Mouse (Mus musculus): ENCODE results near the gene Cbx4. TPM values are rescaled to one million over a fixed set of nuclear protein-coding genes. Genes with fewer than 3 reads are reported as not detected.
"Not testable (repeated sequence)": the region's sequence is repeated elsewhere in the genome, so short reads cannot be mapped to it uniquely, and the experiment has no call there.

The Cbx4 gene
- polyA plus RNA-seq, 1 experiment from 2014 or later: 10.1 TPM

DNA sequence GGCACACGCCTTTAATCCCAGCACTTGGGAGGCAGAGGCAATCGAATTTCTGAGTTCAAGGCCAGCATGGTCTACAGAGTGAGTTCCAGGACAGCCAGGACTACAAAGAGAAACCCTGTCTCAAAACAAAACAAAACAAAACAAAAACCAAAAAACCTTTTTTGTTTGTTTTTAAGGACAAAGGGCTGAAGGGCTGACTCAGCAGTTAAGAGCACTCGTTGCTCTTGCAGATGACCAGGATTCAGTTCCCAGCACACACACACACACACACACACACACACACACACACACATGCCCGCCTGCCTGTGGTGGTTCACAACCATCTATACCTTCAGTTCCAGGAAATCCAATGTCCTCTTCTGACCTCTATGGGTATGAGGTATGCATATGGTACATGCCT is 14.3 kb upstream of the Cbx4 start:
- not testable (repeated sequence) for H3K4me2 ChIP-seq (ENCODE audit: low read depth, low read length); H3K9me3 ChIP-seq (replicated peaks; ENCODE audit: control insufficient read depth, low read length); ATAC-seq (ENCODE audit: insufficient read depth, low FRiP score); H3K27me3 ChIP-seq (ENCODE audit: control insufficient read depth, insufficient read depth, low read length); H3K4me1 ChIP-seq (ENCODE audit: control insufficient read depth, insufficient read depth, low read length); H3K4me3 ChIP-seq (replicated peaks; ENCODE audit: low read length); H3K9ac ChIP-seq (ENCODE audit: low read length); H3K36me3 ChIP-seq (ENCODE audit: control insufficient read depth, insufficient read depth, low read length); H3K27ac ChIP-seq (ENCODE audit: low read length)
- WGBS: 63% methylated on average over 4 of the region's 4 CpGs

DNA sequence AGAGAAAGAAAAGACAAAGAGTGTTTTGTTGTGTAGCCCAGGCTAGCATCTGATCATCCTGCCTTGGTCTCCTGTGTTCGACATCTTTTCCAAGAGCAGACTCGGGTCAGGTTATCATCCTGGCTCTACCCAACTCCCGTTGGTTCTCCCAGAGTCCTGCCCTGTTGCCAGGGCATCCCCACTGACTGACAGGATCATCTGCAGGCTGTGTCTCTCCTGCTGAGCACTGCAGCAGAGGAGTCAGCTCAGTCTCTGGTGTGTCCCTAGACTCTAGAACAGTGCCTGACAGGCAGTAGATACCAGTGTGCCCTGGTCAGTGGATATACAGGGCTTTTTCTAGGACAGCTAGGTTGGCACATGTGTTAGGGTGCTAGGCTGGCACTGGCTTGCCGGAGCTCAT is 12.2 kb upstream of the Cbx4 start:
- no peaks in the 10 kb centered on the region for H3K4me1 ChIP-seq (ENCODE audit: control insufficient read depth, insufficient read depth, low read length)
- no peaks in the 10 kb centered on the region for H3K27me3 ChIP-seq (ENCODE audit: control insufficient read depth, insufficient read depth, low read length)
- no peak overlapping the region for H3K27ac ChIP-seq (ENCODE audit: low read length)
- no peak overlapping the region for H3K4me2 ChIP-seq (ENCODE audit: low read depth, low read length)
- no peaks in the 10 kb centered on the region for H3K36me3 ChIP-seq (ENCODE audit: control insufficient read depth, insufficient read depth, low read length)
- H3K9me3 ChIP-seq (replicated peaks; ENCODE audit: control insufficient read depth, low read length): no peaks in the 10 kb centered on the region
- no peak for ATAC-seq (ENCODE audit: insufficient read depth, low FRiP score)
- no peak overlapping the region for H3K9ac ChIP-seq (ENCODE audit: low read length)
- 67% methylated on average over 4 of the region's 4 CpGs for WGBS
- no peak overlapping the region for H3K4me3 ChIP-seq (replicated peaks; ENCODE audit: low read length)

DNA sequence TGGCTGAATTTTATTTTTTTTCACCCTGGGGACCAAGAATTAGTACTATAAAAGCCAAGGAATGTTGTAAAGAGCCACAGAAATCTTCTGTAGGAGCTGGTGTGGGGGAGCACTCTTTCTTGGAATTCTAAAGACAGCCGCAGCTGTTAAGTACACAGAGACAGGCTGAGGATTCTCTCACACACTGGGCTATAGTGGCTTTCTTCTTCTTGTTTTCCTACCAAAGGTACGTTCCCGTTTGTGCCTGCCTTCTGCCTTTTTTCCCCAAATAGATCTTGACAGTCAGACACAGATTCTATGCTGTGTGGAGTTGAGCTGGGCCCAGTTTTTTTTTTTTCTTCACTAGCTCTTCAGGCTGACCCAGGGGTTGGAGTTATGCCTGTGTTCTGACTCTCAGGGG is 9.4 kb upstream of the Cbx4 start:
- H3K27ac ChIP-seq (ENCODE audit: low read length): no peak overlapping the region
- no peak overlapping the region for H3K4me3 ChIP-seq (replicated peaks; ENCODE audit: low read length)
- 40% methylated on average over 3 of the region's 3 CpGs for WGBS
- no peaks in the 10 kb centered on the region for H3K9me3 ChIP-seq (replicated peaks; ENCODE audit: control insufficient read depth, low read length)
- no peak overlapping the region for H3K4me2 ChIP-seq (ENCODE audit: low read depth, low read length)
- H3K36me3 ChIP-seq (ENCODE audit: control insufficient read depth, insufficient read depth, low read length): no peaks in the 10 kb centered on the region
- H3K4me1 ChIP-seq (ENCODE audit: control insufficient read depth, insufficient read depth, low read length): peaks cover 5% of the 10 kb centered on the region; the same call in 1 of the 2 replicates
- no peaks in the 10 kb centered on the region for H3K27me3 ChIP-seq (ENCODE audit: control insufficient read depth, insufficient read depth, low read length)
- ATAC-seq (ENCODE audit: insufficient read depth, low FRiP score): no peak
- H3K9ac ChIP-seq (ENCODE audit: low read length): no peak overlapping the region

DNA sequence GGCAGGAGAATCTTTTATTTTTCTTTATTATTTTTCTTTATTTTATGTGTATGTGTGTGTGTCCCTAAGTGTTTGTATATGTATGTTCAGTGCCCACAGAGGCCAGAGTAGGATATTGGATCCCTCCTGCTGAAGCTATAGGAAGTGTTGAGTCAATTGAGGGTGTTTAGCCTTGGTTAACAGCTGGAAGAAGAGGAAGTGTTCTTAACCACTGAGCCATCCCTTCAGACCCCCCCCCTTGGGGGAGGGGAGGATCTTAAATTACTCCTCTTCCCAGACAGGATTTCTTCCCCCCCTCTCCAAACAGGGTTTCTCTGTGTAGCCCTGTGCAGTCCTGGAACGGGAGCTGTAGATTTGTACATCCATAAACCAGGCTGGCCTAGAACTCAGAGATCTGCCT is 7.3 kb upstream of the Cbx4 start:
- Histone ChIP-seq H3K27me3 (ENCODE audit: control insufficient read depth, insufficient read depth, low read length) (peaks cover 14% of the 10 kb centered on the region), H3K4me3 (replicated peaks; ENCODE audit: low read length) (no peak overlapping the region), H3K36me3 (ENCODE audit: control insufficient read depth, insufficient read depth, low read length) (no peaks in the 10 kb centered on the region), H3K4me1 (ENCODE audit: control insufficient read depth, insufficient read depth, low read length) (peaks cover 23% of the 10 kb centered on the region), H3K9ac (ENCODE audit: low read length) (no peak overlapping the region), H3K9me3 (replicated peaks; ENCODE audit: control insufficient read depth, low read length) (no peaks in the 10 kb centered on the region), H3K4me2 (ENCODE audit: low read depth, low read length) (no peak overlapping the region), H3K27ac (ENCODE audit: low read length) (no peak overlapping the region)
- no peak for ATAC-seq (ENCODE audit: insufficient read depth, low FRiP score)
- WGBS: 83% methylated on average over 1 of the region's 1 CpGs

DNA sequence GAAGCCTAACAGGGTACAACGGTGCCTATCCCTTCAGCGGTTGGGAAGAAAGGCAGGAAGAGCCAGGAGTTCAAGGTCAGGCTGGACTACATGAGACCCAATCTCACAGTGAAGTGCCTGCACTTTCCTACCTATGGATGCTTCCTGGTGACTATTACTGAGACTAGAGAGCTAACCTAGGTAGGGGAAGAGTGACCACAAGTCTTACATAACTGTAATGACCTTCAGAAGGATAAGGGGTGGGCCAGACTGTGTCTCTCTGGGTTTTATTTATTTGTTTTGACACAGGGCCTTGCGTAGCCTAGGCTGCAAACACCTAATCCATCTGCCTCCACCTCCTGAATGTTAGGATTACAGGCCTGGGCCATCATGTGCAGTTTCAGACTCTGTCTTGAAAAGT is 6.3 kb upstream of the Cbx4 start:
- H3K27ac ChIP-seq (ENCODE audit: low read length): no peak overlapping the region
- no peak for ATAC-seq (ENCODE audit: insufficient read depth, low FRiP score)
- 77% methylated on average over 3 of the region's 3 CpGs for WGBS
- peaks cover 23% of the 10 kb centered on the region for H3K27me3 ChIP-seq (ENCODE audit: control insufficient read depth, insufficient read depth, low read length)
- no peaks in the 10 kb centered on the region for H3K9me3 ChIP-seq (replicated peaks; ENCODE audit: control insufficient read depth, low read length)
- H3K36me3 ChIP-seq (ENCODE audit: control insufficient read depth, insufficient read depth, low read length): no peaks in the 10 kb centered on the region
- peaks cover 33% of the 10 kb centered on the region for H3K4me1 ChIP-seq (ENCODE audit: control insufficient read depth, insufficient read depth, low read length)
- no peak overlapping the region for H3K9ac ChIP-seq (ENCODE audit: low read length)
- H3K4me2 ChIP-seq (ENCODE audit: low read depth, low read length): no peak overlapping the region
- H3K4me3 ChIP-seq (replicated peaks; ENCODE audit: low read length): no peak overlapping the region

DNA sequence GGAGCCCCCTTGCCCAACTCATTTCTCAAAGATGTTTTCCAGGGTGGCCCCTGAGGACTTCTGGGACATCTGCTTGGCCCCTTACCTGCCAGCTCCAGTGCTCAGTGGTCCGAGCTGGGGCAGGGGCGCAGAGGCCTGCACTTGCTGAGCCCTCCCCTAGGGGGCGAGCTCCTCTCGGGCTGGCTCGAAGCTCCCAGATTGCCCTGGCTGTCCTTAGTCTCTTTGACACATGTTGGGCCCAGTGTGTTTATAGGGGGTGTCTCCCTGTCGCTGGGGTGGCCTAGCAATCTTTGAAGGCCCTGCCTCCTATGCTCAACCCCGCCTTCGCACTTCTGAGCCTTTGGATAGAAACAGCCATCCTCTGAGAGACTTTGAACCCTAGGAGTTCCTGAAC is 5.6 kb upstream of the Cbx4 start:
- peak overlapping the region; percentile 94 for H3K4me2 ChIP-seq (ENCODE audit: low read depth, low read length)
- H3K9me3 ChIP-seq (replicated peaks; ENCODE audit: control insufficient read depth, low read length): no peaks in the 10 kb centered on the region
- H3K27ac ChIP-seq (ENCODE audit: low read length): no peak overlapping the region
- peak overlapping the region; percentile 53 for H3K4me3 ChIP-seq (replicated peaks; ENCODE audit: low read length)
- H3K9ac ChIP-seq (ENCODE audit: low read length): 0 out of 2 replicates have a peak overlapping the region, but pooled peaks have one; percentile 71
- H3K4me1 ChIP-seq (ENCODE audit: control insufficient read depth, insufficient read depth, low read length): peaks cover 38% of the 10 kb centered on the region
- WGBS: 17% methylated on average over 8 of the region's 8 CpGs
- H3K36me3 ChIP-seq (ENCODE audit: control insufficient read depth, insufficient read depth, low read length): no peaks in the 10 kb centered on the region
- H3K27me3 ChIP-seq (ENCODE audit: control insufficient read depth, insufficient read depth, low read length): peaks cover 29% of the 10 kb centered on the region
- ATAC-seq (ENCODE audit: insufficient read depth, low FRiP score): peak; percentile 25

DNA sequence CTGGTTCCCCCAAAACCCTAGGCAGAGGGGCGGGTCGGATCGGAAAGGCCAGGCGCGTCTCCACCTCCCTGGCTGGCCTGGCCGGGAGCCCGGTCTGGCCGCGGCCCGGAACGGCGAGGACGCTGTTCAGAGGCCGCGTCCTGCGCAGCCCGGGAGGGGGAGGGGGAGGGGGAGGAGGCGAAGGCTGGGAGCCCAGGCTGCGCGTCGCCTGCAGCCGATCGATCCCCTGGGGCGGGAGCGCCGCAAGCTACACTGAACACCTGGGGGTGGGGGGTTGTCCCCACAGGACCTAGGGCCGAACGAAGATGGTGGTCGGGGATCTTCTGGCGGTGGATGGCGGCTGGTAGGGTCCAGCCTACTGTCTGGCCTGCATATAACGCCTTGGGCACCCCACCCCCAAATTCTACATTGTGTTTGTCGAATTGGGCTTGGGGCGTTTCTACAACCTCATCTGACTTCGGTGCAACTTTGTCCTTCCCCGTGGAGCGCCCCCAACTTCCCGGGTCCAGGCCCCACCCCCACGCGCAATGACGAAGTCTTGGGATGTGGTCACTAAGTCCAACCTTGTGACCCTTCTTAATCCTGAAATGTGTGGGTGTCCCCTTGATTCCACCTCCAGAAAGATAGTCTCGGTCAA is 5.1 kb upstream of the Cbx4 start:
- peak overlapping the region; percentile 94 for H3K4me2 ChIP-seq (ENCODE audit: low read depth, low read length)
- H3K9ac ChIP-seq (ENCODE audit: low read length): peak overlapping the region; percentile 71
- no peak overlapping the region for H3K27ac ChIP-seq (ENCODE audit: low read length)
- H3K4me1 ChIP-seq (ENCODE audit: control insufficient read depth, insufficient read depth, low read length): peaks cover 41% of the 10 kb centered on the region
- peak; percentile 65 for ATAC-seq (ENCODE audit: insufficient read depth, low FRiP score)
- H3K4me3 ChIP-seq (replicated peaks; ENCODE audit: low read length): peak overlapping the region; percentile 53
- H3K27me3 ChIP-seq (ENCODE audit: control insufficient read depth, insufficient read depth, low read length): peaks cover 30% of the 10 kb centered on the region
- WGBS: 1% methylated on average over 40 of the region's 42 CpGs
- H3K36me3 ChIP-seq (ENCODE audit: control insufficient read depth, insufficient read depth, low read length): no peaks in the 10 kb centered on the region
- H3K9me3 ChIP-seq (replicated peaks; ENCODE audit: control insufficient read depth, low read length): no peaks in the 10 kb centered on the region

DNA sequence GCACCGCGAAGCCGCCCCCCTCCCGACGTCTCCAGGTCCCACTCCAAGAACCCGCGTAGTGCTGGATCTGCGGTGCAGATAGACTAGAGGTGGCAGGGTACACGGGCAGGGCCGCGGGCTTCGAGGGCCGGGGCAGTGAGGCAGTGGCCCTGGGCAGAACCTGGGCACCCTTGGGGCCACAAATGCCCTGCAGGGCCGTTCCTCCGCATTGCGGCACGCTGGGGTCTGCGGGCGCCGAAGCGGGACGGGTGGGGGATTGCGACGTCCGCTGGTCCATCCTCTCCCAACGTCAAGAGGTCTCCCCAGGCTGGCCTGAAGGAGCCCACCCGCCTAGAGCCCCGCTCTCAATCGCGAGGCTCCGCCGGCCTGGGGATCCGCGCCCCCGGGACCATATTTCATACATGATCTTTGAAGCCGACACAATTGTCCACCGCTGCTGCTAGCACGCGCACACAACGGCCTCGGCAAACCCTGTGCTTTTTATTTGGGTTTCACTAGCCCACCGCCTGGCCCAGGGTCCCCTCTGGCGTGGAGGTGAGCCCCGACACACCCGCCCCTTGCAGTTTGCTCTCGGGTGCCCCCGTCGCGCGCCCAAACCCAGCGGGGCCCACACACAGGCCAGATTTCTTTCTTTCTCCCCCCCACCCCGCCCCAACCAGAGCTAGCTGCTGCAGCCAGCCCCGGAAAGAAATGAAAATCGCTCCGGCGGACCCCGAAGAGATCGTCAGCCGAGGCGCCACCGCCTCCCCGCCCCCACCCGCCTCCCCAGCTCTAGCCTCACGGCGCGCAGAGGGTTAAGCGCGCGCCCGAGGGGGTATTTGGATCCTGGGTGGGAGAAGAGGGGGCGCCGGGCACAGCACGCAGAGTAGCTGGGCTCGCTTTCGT is 4.3 kb upstream of the Cbx4 start:
- under 1% methylated on average over 72 of the region's 75 CpGs for WGBS
- Histone ChIP-seq H3K36me3 (ENCODE audit: control insufficient read depth, insufficient read depth, low read length) (no peaks in the 10 kb centered on the region), H3K4me2 (ENCODE audit: low read depth, low read length) (peak overlapping the region; percentile 94), H3K9me3 (replicated peaks; ENCODE audit: control insufficient read depth, low read length) (no peaks in the 10 kb centered on the region), H3K9ac (ENCODE audit: low read length) (peak overlapping the region; percentile 71), H3K4me3 (replicated peaks; ENCODE audit: low read length) (peak overlapping the region; percentile 53), H3K27ac (ENCODE audit: low read length) (no peak overlapping the region), H3K4me1 (ENCODE audit: control insufficient read depth, insufficient read depth, low read length) (peaks cover 41% of the 10 kb centered on the region), H3K27me3 (ENCODE audit: control insufficient read depth, insufficient read depth, low read length) (peaks cover 30% of the 10 kb centered on the region)
- no peak for ATAC-seq (ENCODE audit: insufficient read depth, low FRiP score)

Data from stomach, embryonic 16.5 days (tissue).